Mouse (Mus musculus) stomach, embryonic 14.5 days (tissue): ENCODE measurements around the gene Acad12. TPM values are rescaled to one million over a fixed set of nuclear protein-coding genes. Genes with fewer than 3 reads are reported as not detected.

ENCODE experiments used
- ATAC-seq: fragments of 200-750 bp; cut with Nextera tagmentation; 2 replicates; pipeline ENCODE4 v1.8.0; 2017; ENCODE audit warnings: low read depth, moderate TSS enrichment; ENCODE audit not compliant: insufficient number of reproducible peaks, insufficient read depth, low FRiP score
- H3K27ac ChIP-seq: fragments of 300-500 bp; sonication (generic); 2 replicates; pipeline ENCODE4 v1.5.1; 2014; ENCODE audit warnings: mild to moderate bottlenecking, low read length, moderate library complexity, mixed read lengths
- H3K27me3 ChIP-seq: fragments of 300-500 bp; sonication (generic); 2 replicates; pipeline ENCODE4 v1.6.1; 2014; ENCODE audit warnings: low read length, control low read depth, mixed read lengths; ENCODE audit not compliant: control insufficient read depth, insufficient read depth
- H3K36me3 ChIP-seq: fragments of 300-500 bp; sonication (generic); 2 replicates; pipeline ENCODE4 v1.6.1; 2014; ENCODE audit warnings: mild to moderate bottlenecking, control low read depth, low read length, moderate library complexity, mixed read lengths; ENCODE audit not compliant: control insufficient read depth, insufficient read depth
- H3K4me1 ChIP-seq: fragments of 300-500 bp; sonication (generic); 2 replicates; pipeline ENCODE4 v1.6.1; 2014; ENCODE audit warnings: low read length, control low read depth, mixed read lengths; ENCODE audit not compliant: control insufficient read depth, insufficient read depth
- H3K4me2 ChIP-seq: fragments of 300-500 bp; sonication (generic); replicated peaks from 2 replicates; pipeline ENCODE4 v1.6.1; 2014; ENCODE audit warnings: low read depth, low read length, control low read depth
- H3K4me3 ChIP-seq: fragments of 300-500 bp; sonication (generic); 2 replicates; pipeline ENCODE4 v1.5.1; 2014; ENCODE audit warnings: low read depth, low read length, control low read depth
- H3K9ac ChIP-seq: fragments of 300-500 bp; sonication (generic); replicated peaks from 2 replicates; pipeline ENCODE4 v1.6.1; 2014; ENCODE audit warnings: low read depth, mild to moderate bottlenecking, control low read depth, low read length, moderate library complexity, mixed read lengths
- H3K9me3 ChIP-seq: fragments of 300-500 bp; sonication (generic); 2 replicates; pipeline ENCODE4 v1.6.1; 2016; ENCODE audit warnings: low read depth, low read length, control low read depth; ENCODE audit not compliant: control insufficient read depth
- WGBS: fragments of 180-500 bp; shearing (Covaris S2); extraction: QIAGEN DNeasy Blood & Tissue Kit; methylation state at CpG from one replicate; pipeline ENCODE4 v1.1.7; 2014; 5-methylcytosine and 5-hydroxymethylcytosine counted together
- polyA plus RNA-seq: library from polyadenylated mRNA; unstranded; fragments of >200 nt; fragmentation: Nextera tagmentation; extraction: Ambion mirVana; gene quantifications from 2 replicates; pipeline ENCODE4 v1.2.1, GENCODE M21; 2014

Gene Acad12
- polyA plus RNA-seq, 1 experiment from 2014 or later = 2.7 TPM

- H3K9me3 ChIP-seq = no peaks in the 10 kb centered on the region
- no peak overlapping the region for H3K4me3 ChIP-seq
- H3K4me2 ChIP-seq = no peak overlapping the region
- no peak overlapping the region for H3K9ac ChIP-seq
- no peak for ATAC-seq
- H3K27me3 ChIP-seq = no peaks in the 10 kb centered on the region
- H3K36me3 ChIP-seq = peaks cover 5% of the 10 kb centered on the region; the same call in 1 of the 2 replicates
- 95% methylated on average over 10 of the region's 10 CpGs for WGBS
- no peak overlapping the region for H3K27ac ChIP-seq
- H3K4me1 ChIP-seq = peaks cover 15% of the 10 kb centered on the region; the same call in 1 of the 2 replicates
These were observed 33.7 kb downstream of the Acad12 start for GRCm38 (mm10) chr5:121585005-121585404.

GRCm38 (mm10) chr5:121583765-121584501 lies 34.8 kb downstream of the Acad12 start:
- H3K9ac ChIP-seq = no peak overlapping the region
- H3K4me1 ChIP-seq = peaks cover 15% of the 10 kb centered on the region; the same call in 1 of the 2 replicates
- H3K27me3 ChIP-seq = no peaks in the 10 kb centered on the region
- no peak overlapping the region for H3K4me3 ChIP-seq
- peak overlapping the region; percentile 4; the same call in 1 of the 2 replicates for H3K27ac ChIP-seq
- WGBS = 53% methylated on average over 12 of the region's 12 CpGs
- ATAC-seq = peak; percentile 84
- H3K36me3 ChIP-seq = peaks cover 14% of the 10 kb centered on the region
- no peak overlapping the region for H3K4me2 ChIP-seq
- H3K9me3 ChIP-seq = no peaks in the 10 kb centered on the region

GRCm38 (mm10) chr5:121581945-121582344 lies 36.8 kb downstream of the Acad12 start:
- no peaks in the 10 kb centered on the region for H3K27me3 ChIP-seq
- no peak for ATAC-seq
- no peak overlapping the region for H3K4me3 ChIP-seq
- H3K4me2 ChIP-seq = no peak overlapping the region
- no peak overlapping the region for H3K27ac ChIP-seq
- H3K36me3 ChIP-seq = peaks cover 19% of the 10 kb centered on the region
- H3K9me3 ChIP-seq = no peaks in the 10 kb centered on the region
- WGBS = 89% methylated on average over 8 of the region's 8 CpGs
- no peak overlapping the region; the same call in 1 of the 2 replicates for H3K9ac ChIP-seq
- H3K4me1 ChIP-seq = peaks cover 15% of the 10 kb centered on the region; the same call in 1 of the 2 replicates

- no peak overlapping the region for H3K4me2 ChIP-seq
- no peak overlapping the region for H3K27ac ChIP-seq
- H3K9me3 ChIP-seq = no peaks in the 10 kb centered on the region
- no peaks in the 10 kb centered on the region for H3K27me3 ChIP-seq
- peaks cover 34% of the 10 kb centered on the region for H3K36me3 ChIP-seq
- WGBS = 84% methylated on average over 11 of the region's 11 CpGs
- H3K4me3 ChIP-seq = no peak overlapping the region
- ATAC-seq = no peak
- no peak overlapping the region for H3K9ac ChIP-seq
- no peaks in the 10 kb centered on the region for H3K4me1 ChIP-seq
These were observed 41.7 kb downstream of the Acad12 start for GRCm38 (mm10) chr5:121576927-121577488.

- no peaks in the 10 kb centered on the region for H3K9me3 ChIP-seq
- H3K4me3 ChIP-seq = no peak overlapping the region
- no peak for ATAC-seq
- H3K4me1 ChIP-seq = no peaks in the 10 kb centered on the region
- H3K27ac ChIP-seq = no peak overlapping the region
- H3K4me2 ChIP-seq = no peak overlapping the region
- H3K36me3 ChIP-seq = peaks cover 37% of the 10 kb centered on the region
- WGBS = 97% methylated on average over 11 of the region's 11 CpGs
- no peaks in the 10 kb centered on the region for H3K27me3 ChIP-seq
- H3K9ac ChIP-seq = no peak overlapping the region
These were observed 42.9 kb downstream of the Acad12 start for GRCm38 (mm10) chr5:121575867-121576266.

GRCm38 (mm10) chr5:121574145-121574544 lies 44.6 kb downstream of the Acad12 start:
- H3K36me3 ChIP-seq = peaks cover 25% of the 10 kb centered on the region
- H3K9ac ChIP-seq = no peak overlapping the region
- no peak for ATAC-seq

GRCm38 (mm10) chr5:121570787-121571186 lies 48.0 kb downstream of the Acad12 start:
- no peaks in the 10 kb centered on the region for H3K27me3 ChIP-seq
- peaks cover 20% of the 10 kb centered on the region for H3K36me3 ChIP-seq
- no peak overlapping the region for H3K4me3 ChIP-seq
- no peak overlapping the region for H3K27ac ChIP-seq
- H3K9ac ChIP-seq = no peak overlapping the region
- 75% methylated on average over 1 of the region's 1 CpGs for whole genome bisulfite sequencing
- H3K4me2 ChIP-seq = no peak overlapping the region
- H3K4me1 ChIP-seq = no peaks in the 10 kb centered on the region
- ATAC-seq = no peak
- no peaks in the 10 kb centered on the region for H3K9me3 ChIP-seq

More at GRCm38 (mm10) chr5:121574145-121574544, 44.6 kb downstream of the Acad12 start:
- Histone ChIP-seq H3K4me2 (no peak overlapping the region), H3K9me3 (no peaks in the 10 kb centered on the region), H3K4me1 (no peaks in the 10 kb centered on the region), H3K27me3 (no peaks in the 10 kb centered on the region), H3K4me3 (no peak overlapping the region), H3K27ac (no peak overlapping the region)
- WGBS = 91% methylated on average over 13 of the region's 13 CpGs

- Histone ChIP-seq H3K4me3 (no peak overlapping the region), H3K4me1 (no peaks in the 10 kb centered on the region), H3K27ac (no peak overlapping the region), H3K4me2 (no peak overlapping the region), H3K9me3 (no peaks in the 10 kb centered on the region), H3K27me3 (no peaks in the 10 kb centered on the region), H3K36me3 (peaks cover 20% of the 10 kb centered on the region), H3K9ac (no peak overlapping the region)
- no peak for ATAC-seq
- 78% methylated on average over 8 of the region's 9 CpGs for WGBS
These were observed 48.8 kb downstream of the Acad12 start for GRCm38 (mm10) chr5:121569881-121570420.
